Mouse (Mus musculus) brain, adult 2 months (tissue): ENCODE data around the gene Zwilch.
"Not testable (repeated sequence)": the region's sequence is repeated elsewhere in the genome, so short reads cannot be mapped to it uniquely, and the experiment has no call there.

ENCODE experiments used
- DNase-seq: peaks from one replicate; pipeline ENCODE4 v3.0.0; 2011; ENCODE audit warnings: low read depth, low spot score

Gene Zwilch

DNA sequence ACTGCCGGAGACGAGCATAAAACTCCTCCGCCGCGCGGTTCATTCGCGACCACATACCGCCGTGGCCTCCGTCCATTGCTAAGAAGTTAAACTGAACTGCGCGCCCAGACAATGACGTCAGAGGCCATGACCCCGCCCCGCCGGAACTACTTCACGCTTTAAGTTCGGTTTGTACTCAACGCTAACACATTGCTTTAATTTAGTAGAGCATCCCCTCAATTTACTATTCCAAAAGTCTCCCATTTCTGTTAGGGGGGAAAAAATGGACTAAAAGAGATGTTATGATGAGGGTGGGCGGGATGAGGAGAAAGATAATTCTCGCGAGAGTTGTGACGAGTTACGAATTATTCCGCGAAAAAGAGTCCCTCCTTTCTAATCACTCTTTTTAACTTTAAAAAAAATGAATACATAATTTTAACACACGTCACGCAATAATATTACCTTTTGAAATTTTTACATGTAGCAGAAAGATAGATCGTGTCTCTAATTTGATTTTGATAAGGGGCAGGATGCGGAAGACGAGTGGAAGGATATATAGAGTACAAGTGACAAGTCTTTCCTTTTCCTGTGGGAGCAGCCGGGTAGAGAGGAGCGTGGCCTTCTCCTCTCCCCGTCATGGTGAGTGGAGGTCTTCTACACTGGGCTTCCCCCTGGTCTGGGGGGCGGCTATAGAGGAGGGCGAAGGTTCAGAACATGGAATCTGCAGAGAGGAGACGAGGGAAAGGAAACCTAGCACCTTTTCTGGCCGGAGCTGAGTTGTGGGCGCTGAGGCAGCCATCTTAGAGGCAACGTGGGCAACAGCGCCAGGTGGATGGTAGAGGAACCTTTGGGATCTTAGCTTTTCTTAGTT lies at the start of gene Zwilch, which contains the start of gene Rpl4:
Zwilch (minus strand) TSS at position 289 of the 850 bp plus-strand sequence.
Rpl4 (plus strand) TSS at position 560 of the 850 bp plus-strand sequence.
- peak; percentile 90 for DNase-seq

- no peak for DNase-seq
These were observed 49.2 kb upstream of the Zwilch start for GRCm38 (mm10) chr9:64222098-64222497.

GRCm38 (mm10) chr9:64221480-64221879 lies 48.6 kb upstream of the Zwilch start:
- DNase-seq, result peak; percentile 82

- no peak for DNase-seq
These were observed 47.7 kb upstream of the Zwilch start for GRCm38 (mm10) chr9:64220603-64221002.

GRCm38 (mm10) chr9:64219772-64220420 lies 47.0 kb upstream of the Zwilch start:
- DNase-seq, result no peak

- peak; percentile 86 for DNase-seq
These were observed 46.4 kb upstream of the Zwilch start for GRCm38 (mm10) chr9:64219305-64219704.

DNA sequence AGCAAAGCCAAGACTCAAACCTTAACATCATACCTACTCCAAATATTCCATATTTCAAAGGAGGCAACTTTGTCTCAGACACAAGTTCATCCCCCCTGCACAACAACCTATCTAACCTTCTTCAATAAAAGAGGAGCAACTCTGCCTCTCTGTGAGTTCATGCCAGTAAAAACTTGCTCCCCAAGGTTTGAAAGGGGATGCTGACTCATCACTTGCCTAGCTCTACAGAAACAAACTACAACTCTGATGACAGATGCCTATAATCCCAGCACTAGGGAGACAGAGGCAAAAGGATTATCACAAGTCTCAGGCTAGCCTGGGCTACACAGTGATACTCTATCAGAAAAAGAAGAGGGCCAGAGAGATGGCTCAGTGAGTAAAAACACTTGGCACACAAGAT lies 45.0 kb upstream of the Zwilch start:
- no peak for DNase-seq

DNA sequence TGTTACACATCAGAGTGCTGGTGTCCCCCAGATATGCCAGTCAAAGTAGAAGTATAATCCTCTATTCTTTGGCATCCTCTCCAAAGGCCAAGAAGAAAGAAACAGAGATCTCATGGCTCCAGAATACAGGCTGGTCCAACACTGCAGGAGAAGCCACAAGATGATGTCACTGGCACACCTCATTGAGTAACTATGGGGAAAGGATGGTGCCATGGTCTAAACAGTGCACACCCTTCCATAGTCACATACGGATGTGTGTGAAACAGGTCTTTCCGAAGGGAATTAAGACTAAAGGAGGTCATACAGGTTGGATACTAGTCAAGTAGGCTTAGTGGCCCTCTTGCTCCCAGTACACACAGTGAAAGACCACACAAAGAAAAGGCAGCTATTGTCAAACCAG lies 43.7 kb upstream of the Zwilch start:
- DNase-seq, result no peak

DNA sequence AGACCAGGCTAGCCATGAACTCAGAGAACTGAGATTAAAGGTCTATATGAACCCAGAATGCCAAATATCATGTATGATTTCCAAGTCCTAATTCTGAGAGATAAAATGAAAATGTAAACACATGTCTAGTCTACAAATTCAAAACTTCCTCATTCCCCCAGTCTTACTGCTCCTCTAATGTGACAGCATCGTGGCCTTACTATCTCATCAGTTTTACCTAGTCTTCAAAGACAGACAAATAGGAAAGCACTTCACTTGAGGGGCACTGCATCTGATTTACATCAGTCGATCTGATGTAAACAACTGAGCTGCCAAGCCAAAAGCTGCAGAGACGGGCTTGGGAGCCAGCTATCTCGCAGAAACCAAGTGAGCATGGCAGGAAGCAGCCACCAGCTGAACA lies 43.2 kb upstream of the Zwilch start:
- no peak for DNase-seq

DNA sequence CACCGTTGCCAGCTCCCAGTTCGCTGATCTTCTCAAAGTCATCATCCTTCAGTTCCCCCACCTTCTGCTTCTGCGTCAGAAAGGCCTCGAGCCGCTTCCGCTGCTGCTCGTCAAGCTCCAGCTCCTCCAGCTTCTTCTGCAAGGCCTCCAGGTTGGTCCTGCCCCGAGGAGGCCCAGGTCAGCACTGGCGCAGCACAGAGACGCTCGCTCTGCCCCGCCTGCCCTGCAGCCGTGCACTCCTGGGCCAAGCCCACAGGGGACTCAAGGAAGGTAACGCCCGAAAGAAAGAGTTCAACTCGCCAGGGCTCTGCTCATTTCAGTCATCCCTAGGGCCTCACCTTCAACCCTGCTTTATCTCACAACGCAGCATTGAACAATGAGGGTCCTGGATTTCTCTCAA lies 41.5 kb upstream of the Zwilch start:
- DNase-seq, result no peak

DNA sequence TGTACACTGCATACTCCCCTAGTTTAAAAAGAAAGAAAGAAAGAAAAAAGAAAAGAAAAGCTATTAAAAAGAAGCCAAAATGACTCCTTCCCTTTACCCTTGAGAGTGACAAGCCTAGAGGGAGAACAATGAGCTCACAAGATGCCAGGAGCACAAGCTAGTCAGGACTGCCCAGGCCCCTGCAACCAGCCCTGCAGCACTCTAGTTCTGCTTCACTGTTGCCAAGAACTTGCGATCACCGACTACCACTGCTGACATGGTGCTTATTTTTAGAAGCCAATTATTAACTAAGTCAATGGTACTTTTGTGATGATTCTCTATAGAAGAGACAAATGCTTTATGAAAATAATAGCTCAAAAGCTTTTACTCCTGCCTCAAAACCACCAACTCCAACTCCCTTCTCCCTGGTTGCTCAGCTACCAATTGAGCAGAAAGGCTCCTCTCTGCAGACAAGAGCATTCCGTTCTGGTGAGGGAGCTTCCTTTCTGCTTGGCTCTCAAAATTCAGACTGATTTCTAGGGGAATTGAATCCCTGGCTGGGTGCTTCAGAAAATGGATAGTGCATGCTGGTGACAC lies 34.7 kb upstream of the Zwilch start:
- DNase-seq, result peak; percentile 70

DNA sequence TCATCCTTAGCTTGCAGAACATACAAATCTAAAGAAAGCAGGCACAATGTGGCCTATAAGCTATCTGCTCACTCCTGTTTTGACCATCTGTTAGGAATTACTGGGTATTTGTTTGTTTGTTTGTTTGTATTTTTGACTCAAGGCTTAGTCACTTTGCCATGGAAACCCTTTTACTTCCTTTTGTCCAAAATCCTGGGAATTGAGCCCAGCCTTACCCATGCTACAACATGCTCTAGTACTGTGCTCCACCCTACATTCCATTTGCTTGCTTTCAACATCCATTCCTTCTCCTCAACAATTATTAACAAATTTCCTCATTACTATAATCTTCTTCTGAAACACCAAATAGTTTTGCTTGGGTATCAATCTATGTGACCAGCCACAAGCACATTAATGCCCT lies 30.0 kb upstream of the Zwilch start:
- no peak for DNase-seq

- no peak for DNase-seq
These were observed 29.4 kb upstream of the Zwilch start for GRCm38 (mm10) chr9:64202331-64202730.

DNA sequence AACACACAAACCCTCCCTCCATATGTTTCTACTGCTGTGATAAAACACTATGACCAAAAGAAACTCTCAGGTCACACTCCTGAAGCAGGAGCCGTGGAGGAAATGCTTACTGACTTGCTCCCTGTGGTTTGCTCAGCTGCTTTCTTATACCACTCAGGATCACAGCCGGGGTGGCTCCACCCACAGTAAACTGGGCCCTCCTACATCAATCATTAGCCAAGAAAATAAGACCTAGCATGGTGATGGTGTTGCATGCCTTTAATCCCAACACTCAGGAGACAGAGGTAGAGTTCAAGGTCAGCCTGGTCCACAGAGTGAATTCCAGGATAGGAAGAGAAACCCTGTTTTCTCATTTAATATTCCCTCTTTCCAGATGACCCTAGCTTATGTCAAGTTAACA lies 27.0 kb upstream of the Zwilch start:
- DNase-seq, result no peak

GRCm38 (mm10) chr9:64198763-64199418 lies 26.0 kb upstream of the Zwilch start:
- not testable (repeated sequence) for DNase-seq

DNA sequence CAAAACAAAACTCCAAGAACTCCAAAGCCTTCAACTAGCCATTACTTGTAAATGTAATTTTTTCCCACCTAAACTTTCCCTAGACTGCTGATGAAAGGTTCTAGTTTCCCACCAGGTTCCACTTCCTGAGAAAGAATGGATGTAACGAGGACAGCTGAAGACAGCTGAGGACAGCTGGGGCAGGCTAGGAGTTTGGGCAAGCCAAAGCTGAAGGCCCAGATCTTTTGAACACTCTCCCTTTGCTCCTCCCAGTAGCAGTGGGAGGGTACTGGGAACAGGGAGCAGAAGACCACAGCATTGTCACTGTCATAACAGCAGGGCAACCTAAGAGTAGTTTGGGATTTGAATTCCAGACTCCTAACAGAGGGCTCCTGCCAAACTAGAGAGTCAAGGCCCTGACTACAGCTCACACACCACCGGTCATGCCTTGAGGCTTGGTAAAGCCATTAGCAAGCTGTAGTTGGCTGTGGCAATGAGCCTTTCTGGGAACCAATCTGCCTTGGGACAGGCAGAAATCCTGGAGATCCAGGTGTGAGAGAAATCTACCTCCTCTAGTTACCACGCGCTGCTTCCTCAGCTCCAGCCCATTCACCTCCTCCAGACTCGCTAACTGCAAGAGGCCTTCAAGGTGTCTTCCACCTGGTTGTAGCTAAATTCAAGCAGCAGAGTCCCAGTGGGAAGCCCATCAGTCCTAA lies 25.3 kb upstream of the Zwilch start:
- no peak for DNase-seq

DNA sequence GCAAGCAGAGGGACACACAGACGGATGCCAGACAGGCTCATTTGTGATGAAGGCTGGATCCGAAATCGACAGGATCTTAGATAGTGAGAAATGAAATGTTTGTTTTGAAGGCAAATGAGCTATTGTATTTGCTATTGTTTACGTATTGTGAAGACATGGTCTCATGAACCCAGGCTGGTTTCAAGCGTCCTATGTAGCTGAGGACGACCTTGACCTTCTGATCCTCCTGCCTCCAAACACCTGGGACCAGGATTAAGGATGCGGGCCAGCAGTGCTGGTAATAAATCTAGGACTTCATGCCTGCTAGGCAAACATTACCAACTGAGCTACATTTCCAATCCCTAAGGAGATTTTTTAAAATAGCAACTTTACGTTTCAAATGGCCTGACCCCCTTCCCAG lies 24.6 kb upstream of the Zwilch start:
- no peak for DNase-seq

DNA sequence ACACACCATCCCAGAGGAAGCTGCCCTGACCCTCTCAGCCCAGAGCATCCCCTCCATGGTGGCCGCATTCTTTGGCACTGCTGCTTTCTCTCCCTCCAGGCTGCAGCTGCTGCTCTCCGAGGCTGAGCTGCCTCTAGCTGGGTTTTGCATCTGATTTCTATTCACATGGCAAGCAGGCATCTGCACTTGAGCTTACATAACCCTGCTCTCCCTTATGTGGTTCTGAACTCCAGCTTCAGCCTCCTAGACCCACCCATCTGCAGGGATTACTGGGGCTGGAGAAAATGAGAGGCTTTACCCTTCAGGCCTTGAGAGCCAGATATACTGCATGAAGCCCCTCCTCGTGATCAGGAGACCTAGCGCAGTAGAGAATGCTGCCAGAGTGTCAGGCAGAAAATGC lies 22.6 kb upstream of the Zwilch start:
- DNase-seq, result peak; percentile 92

GRCm38 (mm10) chr9:64193879-64194278 lies 21.0 kb upstream of the Zwilch start:
- no peak for DNase-seq

DNA sequence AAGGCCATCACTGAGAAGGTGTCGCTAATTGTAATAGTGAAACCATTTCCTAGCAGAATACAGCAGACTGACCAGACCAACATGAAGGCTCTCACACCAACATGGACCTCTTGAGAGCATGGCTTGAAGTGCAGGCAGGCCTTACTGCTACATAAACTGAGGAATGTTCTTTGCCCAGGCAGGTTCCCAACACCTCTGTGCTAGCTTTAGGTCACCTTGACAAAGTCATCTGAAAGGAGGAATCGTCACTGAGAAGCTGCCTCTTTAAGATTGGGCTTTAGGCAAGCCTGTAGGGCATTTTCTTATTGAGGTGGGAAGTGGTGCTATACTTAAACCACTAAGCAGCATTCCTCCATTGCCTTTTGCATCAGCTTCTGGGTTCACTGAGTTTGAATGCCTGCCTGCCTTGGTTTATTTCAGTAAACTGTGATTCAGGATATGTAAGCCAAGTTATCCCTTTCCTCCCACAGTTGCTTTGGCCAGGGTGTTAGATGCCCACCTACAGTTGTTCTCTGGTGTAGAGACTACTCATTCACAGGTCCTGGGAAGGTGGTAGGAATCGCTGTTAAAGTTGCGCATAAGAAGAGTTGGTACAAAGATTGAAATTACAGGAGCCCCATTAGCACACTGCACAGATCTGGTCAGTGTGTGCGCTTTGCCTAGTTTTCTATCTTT lies 11.4 kb upstream of the Zwilch start:
- DNase-seq, result peak; percentile 59

DNA sequence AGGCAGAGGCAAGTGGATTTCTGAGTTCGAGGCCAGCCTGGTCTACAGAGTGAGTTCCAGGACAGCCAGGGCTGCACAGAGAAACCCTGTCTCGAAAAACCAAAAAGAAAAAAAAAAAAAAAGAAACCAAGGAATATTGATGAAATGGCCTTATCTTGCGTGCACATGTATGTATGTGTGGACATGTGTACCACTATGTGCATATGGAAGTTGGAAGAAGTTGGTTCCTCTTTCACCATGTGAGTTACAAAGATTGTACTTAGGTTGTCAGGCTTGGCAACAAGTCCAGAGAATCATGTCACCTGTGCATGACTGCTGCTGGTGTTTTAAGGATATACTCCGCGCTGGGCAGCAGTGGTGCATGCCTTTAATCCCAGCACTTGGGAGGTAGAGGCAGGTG lies 10.4 kb upstream of the Zwilch start:
- DNase-seq, result not testable (repeated sequence)
